Mouse (Mus musculus) ES-E14 (cell line): Measurements from ENCODE around the gene Mrps12. TPM values are rescaled to one million over a fixed set of nuclear protein-coding genes. Genes with fewer than 3 reads are reported as not detected.

Experiments
- DNase-seq: peaks from one replicate; pipeline ENCODE4 v3.0.0-alpha.2; 2013; ENCODE audit warnings: low read depth, low spot score
- H3K27ac ChIP-seq: 2 replicates; pipeline ENCODE4 v1.5.1; 2012; ENCODE audit warnings: low read depth, mild to moderate bottlenecking, low read length, moderate library complexity, mixed read lengths; ENCODE audit not compliant: poor library complexity, insufficient read depth, severe bottlenecking
- H3K36me3 ChIP-seq: 2 replicates; pipeline ENCODE4 v1.6.1; 2012; ENCODE audit warnings: mild to moderate bottlenecking, low read length, moderate library complexity, mixed read lengths; ENCODE audit not compliant: control insufficient read depth, poor library complexity, insufficient read depth, severe bottlenecking
- H3K4me1 ChIP-seq, 2 experiments: fragments of 150-350 bp in 1 of 2; sonication (generic) in 1 of 2; 2 replicates each; pipeline ENCODE4 v1.6.1; 2012; ENCODE audit warnings: low read length in 2 of 2, mild to moderate bottlenecking in 1 of 2, mixed read lengths in 1 of 2; ENCODE audit not compliant: control insufficient read depth in 2 of 2, insufficient read depth in 2 of 2, poor library complexity in 1 of 2
- H3K4me3 ChIP-seq, 2 experiments: fragments of 150-350 bp in 1 of 2; sonication (generic) in 1 of 2; 2 replicates each; pipeline ENCODE4 v1.5.1; 2012; ENCODE audit warnings: low read length in 2 of 2, low read depth in 1 of 2, mild to moderate bottlenecking in 1 of 2, mixed read lengths in 1 of 2; ENCODE audit not compliant: insufficient read depth in 1 of 2, poor library complexity in 1 of 2, severe bottlenecking in 1 of 2
- H3K9ac ChIP-seq: 2 replicates; pipeline ENCODE4 v1.6.1; 2012; ENCODE audit warnings: low read depth, mild to moderate bottlenecking, low read length, mixed read lengths; ENCODE audit not compliant: poor library complexity, insufficient read depth, severe bottlenecking
- H3K9me3 ChIP-seq: fragments of 150-350 bp; sonication (generic); 2 replicates; pipeline ENCODE4 v1.6.1; 2012; ENCODE audit warnings: low read depth, mild to moderate bottlenecking, low read length; ENCODE audit not compliant: control insufficient read depth, insufficient read depth
- CHD2 ChIP-seq: IDR thresholded peaks from 2 replicates; pipeline ENCODE4 v1.6.1; 2014; ENCODE audit warnings: mild to moderate bottlenecking, low read depth, low read length, inconsistent platforms
- HCFC1 ChIP-seq: IDR thresholded peaks from 2 replicates; pipeline ENCODE4 v1.6.1; 2012; ENCODE audit warnings: low read length, inconsistent platforms, borderline replicate concordance; ENCODE audit not compliant: insufficient read depth
- MAFK ChIP-seq: IDR thresholded peaks from 2 replicates; pipeline ENCODE4 v1.6.1; 2014; ENCODE audit warnings: mild to moderate bottlenecking, low read depth, low read length, inconsistent platforms; ENCODE audit not compliant: insufficient read depth
- ZC3H11A ChIP-seq: IDR thresholded peaks from 2 replicates; pipeline ENCODE4 v1.6.1; 2012; ENCODE audit warnings: low read depth, mild to moderate bottlenecking, inconsistent platforms, low read length, borderline replicate concordance
- ZNF384 ChIP-seq: IDR thresholded peaks from 2 replicates; pipeline ENCODE4 v1.6.1; 2012; ENCODE audit warnings: low read depth, low read length, inconsistent platforms
- in situ Hi-C, 2 experiments: fragments of 600-800 bp; cut with MboI; formaldehyde crosslinking; loops; one replicate each; pipeline ENCODE4 v1.15.1; 2025; ENCODE audit warnings: low sequenced_read_pairs in 2 of 2, inconsistent platforms in 1 of 2; ENCODE audit not compliant: unreplicated experiment in 2 of 2
- total RNA-seq: library from RNA; depleted of rRNA; stranded (reverse); fragments of 300-350 nt; gene quantifications from 2 replicates; pipeline ENCODE4 v1.2.3, GENCODE M21; 2012

Gene Mrps12
- total RNA-seq, 1 experiment = 102 TPM

DNA sequence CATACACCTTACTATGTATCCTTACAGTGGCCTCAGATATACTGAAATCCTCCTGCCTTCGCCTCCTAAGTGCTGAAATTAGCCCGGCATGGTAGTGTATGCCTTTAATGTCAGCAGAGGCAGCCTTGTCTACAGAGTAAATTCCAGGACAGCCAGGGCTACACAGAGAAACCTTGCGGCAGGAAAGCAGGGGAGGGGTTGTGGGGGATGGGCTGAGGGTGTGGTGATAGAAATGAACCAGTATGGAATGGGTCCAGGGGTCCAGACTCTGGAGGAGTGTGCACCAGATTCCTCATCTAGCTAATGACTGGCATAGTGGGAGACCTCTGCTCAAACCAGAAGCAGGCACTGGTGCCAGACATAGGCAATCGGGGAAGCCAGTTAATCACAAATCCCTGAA, 22.5 kb downstream of the Mrps12 start:
- no peaks in the 10 kb centered on the region for H3K36me3 ChIP-seq
- no peak overlapping the region; the same call in 1 of the 2 replicates for H3K27ac ChIP-seq

DNA sequence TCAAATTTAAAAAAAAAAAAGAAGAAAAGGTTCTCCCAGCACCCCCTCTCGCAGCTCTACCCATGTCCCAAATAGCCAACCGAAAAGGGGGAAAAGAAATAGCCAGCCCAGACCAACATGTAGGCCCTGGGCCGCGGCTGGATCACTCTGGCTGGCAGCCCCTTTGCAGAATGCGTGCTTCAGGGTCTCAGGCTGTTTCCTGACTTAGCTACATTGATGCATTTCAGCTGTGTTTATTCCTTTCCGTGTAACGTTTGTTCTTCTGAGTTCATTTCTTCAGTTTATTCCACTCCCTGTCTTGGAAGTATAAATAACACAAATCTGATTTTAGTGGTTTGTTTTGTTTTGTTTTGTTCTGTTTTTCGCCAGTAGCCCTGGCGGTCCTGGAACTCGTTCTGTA, 23.9 kb downstream of the Mrps12 start:
- no peaks in the 10 kb centered on the region for H3K36me3 ChIP-seq
- DNase-seq = no peak
- no peak overlapping the region for H3K9ac ChIP-seq
- H3K4me1 ChIP-seq = peaks cover 2 to 17% of the 10 kb centered on the region in 2 experiments; a peak in 3 of 4 replicates
- H3K27ac ChIP-seq = no peak overlapping the region
- no peak overlapping the region; a peak in 2 of 4 replicates for H3K4me3 ChIP-seq
- in situ Hi-C loops = loop anchor here in 1 of 2 experiments (5.0 kb wide), 1 partner anchor 100 kb away; no protein-coding TSS in a partner anchor
- no peak for TF ChIP-seq HCFC1
- TF ChIP-seq CHD2 = no peak
- no peak for TF ChIP-seq ZNF384
- TF ChIP-seq ZC3H11A = no peak
- no peak for TF ChIP-seq MAFK
- H3K9me3 ChIP-seq = no peaks in the 10 kb centered on the region

More for the DNA sequence above, 22.5 kb downstream of the Mrps12 start:
- Histone ChIP-seq H3K9me3 (no peaks in the 10 kb centered on the region), H3K4me3 (no peak overlapping the region), H3K4me1 (peaks cover 2 to 10% of the 10 kb centered on the region in 2 experiments; a peak in 3 of 4 replicates), H3K9ac (no peak overlapping the region)
- in situ Hi-C loops = loop anchor here in 1 of 2 experiments (5.0 kb wide), 1 partner anchor 102 kb away; no protein-coding TSS in a partner anchor
- no peak for TF ChIP-seq MAFK
- no peak for TF ChIP-seq HCFC1
- TF ChIP-seq ZNF384 = no peak
- TF ChIP-seq ZC3H11A = no peak
- TF ChIP-seq CHD2 = no peak
- DNase-seq = no peak

DNA sequence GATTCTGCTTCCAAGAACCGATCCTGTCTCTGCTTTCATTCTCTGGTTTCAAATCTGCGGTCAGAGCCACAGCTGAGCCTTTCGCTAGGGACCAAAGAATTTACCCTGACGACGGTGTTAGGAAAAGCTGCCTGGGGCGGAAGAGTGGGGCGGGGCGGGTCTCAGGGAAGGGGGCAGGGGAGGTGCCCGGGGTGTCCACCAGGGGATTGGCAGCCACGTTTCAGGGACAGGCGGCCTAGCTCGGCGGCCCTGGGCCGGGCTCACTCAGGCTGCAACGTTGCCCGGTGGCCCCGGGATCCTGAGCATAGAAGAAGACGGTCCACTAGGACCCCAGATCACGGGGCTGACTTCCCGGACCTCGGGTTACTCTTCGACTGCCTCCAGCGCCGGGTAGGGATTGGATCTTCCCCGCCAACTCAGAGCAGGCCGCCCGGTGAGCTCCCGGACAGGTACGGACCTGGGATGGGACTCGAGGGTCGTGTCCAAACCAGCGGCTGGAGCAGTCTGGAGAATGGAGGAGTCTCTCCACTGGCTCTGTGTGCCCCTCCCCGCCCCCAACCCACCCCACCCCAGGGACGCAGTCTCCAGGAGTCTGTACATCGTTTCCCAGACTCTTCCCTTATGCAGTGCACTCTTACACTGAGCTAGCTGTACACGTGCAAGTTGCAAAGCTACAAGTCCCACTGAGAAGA, 24.9 kb downstream of the Mrps12 start, which contains the start of gene Fbxo17:
TSS of gene Fbxo17 (plus strand) at position 215 of the 692 bp plus-strand sequence.
- Histone ChIP-seq H3K4me3 (peak within 1 kb of the TSS; percentile 55 to 82), H3K9me3 (no peaks in the 10 kb centered on the region), H3K36me3 (no peaks in the 10 kb centered on the region), H3K4me1 (peaks cover 2 to 17% of the 10 kb centered on the region in 2 experiments; a peak in 3 of 4 replicates), H3K9ac (peak within 1 kb of the TSS; percentile 82), H3K27ac (peak within 1 kb of the TSS; percentile 42; the same call in 1 of the 2 replicates)
- in situ Hi-C loops = loop anchor here in 1 of 2 experiments (5.0 kb wide), 1 partner anchor 99 kb away; no protein-coding TSS in a partner anchor
- no peak for DNase-seq
- TF ChIP-seq CHD2 (no peak), MAFK (no peak), ZC3H11A (no peak), ZNF384 (no peak), HCFC1 (no peak)

DNA sequence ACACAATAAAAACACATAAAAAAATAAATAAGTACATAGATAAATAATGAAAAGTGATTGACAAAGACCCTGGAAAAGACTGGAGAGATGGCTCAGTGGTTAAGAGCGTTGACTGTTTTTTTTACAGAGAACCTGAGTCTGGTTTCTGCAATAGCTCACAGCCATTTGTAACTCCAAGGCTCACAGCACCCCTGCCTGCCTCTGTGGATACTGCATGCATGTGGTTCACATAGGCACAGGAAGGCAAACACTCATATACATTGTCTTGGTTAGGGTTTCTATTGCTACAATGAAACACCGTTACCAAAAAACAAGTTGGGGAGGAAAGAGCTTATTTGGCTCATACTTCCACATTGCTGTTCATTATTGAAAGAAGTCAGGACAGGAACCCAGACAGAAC, 26.0 kb downstream of the Mrps12 start:
- H3K27ac ChIP-seq = no peak overlapping the region
- no peak for DNase-seq
- H3K9ac ChIP-seq = no peak overlapping the region
- no peaks in the 10 kb centered on the region for H3K36me3 ChIP-seq
- no peak overlapping the region for H3K4me3 ChIP-seq
- no peaks in the 10 kb centered on the region for H3K9me3 ChIP-seq
- peaks cover 2 to 17% of the 10 kb centered on the region in 2 experiments; a peak in 3 of 4 replicates for H3K4me1 ChIP-seq
- TF ChIP-seq HCFC1 (no peak), CHD2 (no peak), ZC3H11A (no peak), MAFK (no peak), ZNF384 (no peak)
- in situ Hi-C loops = loop anchor here in 1 of 2 experiments (5.0 kb wide), 1 partner anchor 98 kb away; no protein-coding TSS in a partner anchor
